Mouse (Mus musculus) MEL (cell line): ENCODE data around the gene Myo1h.

ENCODE experiments used
- BHLHE40 ChIP-seq: IDR thresholded peaks from 2 replicates; pipeline ENCODE4 v1.6.1; 2012; ENCODE audit warnings: low read depth, mild to moderate bottlenecking, inconsistent platforms, low read length, improper control_type of control experiment, borderline replicate concordance
- CTCF ChIP-seq, 3 experiments: IDR thresholded peaks in 2 of 3; conservative IDR thresholded peaks in 1 of 3; 2 replicates each; pipeline ENCODE4 v1.5.1; 2011 to 2012; ENCODE audit warnings: low read length in 3 of 3, low read depth in 2 of 3, mild to moderate bottlenecking in 2 of 3, improper control_type of control experiment in 1 of 3, inconsistent platforms in 1 of 3, mixed read lengths in 1 of 3, moderate library complexity in 1 of 3; ENCODE audit not compliant: control insufficient read depth in 1 of 3, insufficient read depth in 1 of 3, poor library complexity in 1 of 3, severe bottlenecking in 1 of 3
- ETS1 ChIP-seq: IDR thresholded peaks from 2 replicates; pipeline ENCODE4 v1.6.1; 2012; ENCODE audit warnings: low read depth, mild to moderate bottlenecking, inconsistent platforms, low read length, improper control_type of control experiment, moderate library complexity
- MAX ChIP-seq: IDR thresholded peaks from 2 replicates; pipeline ENCODE4 v1.6.1; 2011; ENCODE audit warnings: low read length, improper control_type of control experiment
- POLR2AphosphoS2 ChIP-seq: IDR thresholded peaks from 2 replicates; pipeline ENCODE4 v1.6.1; 2011; ENCODE audit warnings: low read length, improper control_type of control experiment
- SMC3 ChIP-seq: IDR thresholded peaks from 2 replicates; pipeline ENCODE4 v1.6.1; 2011; ENCODE audit warnings: low read depth, low read length, improper control_type of control experiment
- USF1 ChIP-seq: IDR thresholded peaks from 2 replicates; pipeline ENCODE4 v1.6.1; 2014; ENCODE audit warnings: low read depth, mild to moderate bottlenecking, inconsistent platforms, low read length, improper control_type of control experiment, moderate library complexity
- USF2 ChIP-seq, 2 experiments: IDR thresholded peaks; 2 replicates each; pipeline ENCODE4 v1.6.1; 2011 to 2012; ENCODE audit warnings: improper control_type of control experiment in 2 of 2, low read length in 2 of 2, borderline replicate concordance in 1 of 2, inconsistent platforms in 1 of 2, low read depth in 1 of 2, mild to moderate bottlenecking in 1 of 2; ENCODE audit not compliant: insufficient read depth in 1 of 2
- ZC3H11A ChIP-seq: IDR thresholded peaks from 2 replicates; pipeline ENCODE4 v1.6.1; 2012; ENCODE audit warnings: low read depth, mild to moderate bottlenecking, inconsistent platforms, low read length, improper control_type of control experiment

- TF ChIP-seq CTCF (IDR thresholded peaks at IDR 0.05 in 2 of 3, conservative IDR thresholded peaks at IDR 0.05 in 1 of 3; ENCODE audit: control insufficient read depth in 1 of 3, insufficient read depth in 1 of 3, low read depth in 2 of 3, low read length in 3 of 3, poor library complexity in 1 of 3, severe bottlenecking in 1 of 3) = no peak
- no peak for TF ChIP-seq POLR2AphosphoS2
- TF ChIP-seq USF1 = no peak
- TF ChIP-seq BHLHE40 = no peak
- TF ChIP-seq USF2 (IDR thresholded peaks at IDR 0.05; ENCODE audit: borderline replicate concordance in 1 of 2, insufficient read depth in 1 of 2, low read depth in 1 of 2, low read length in 2 of 2) = no peak
- TF ChIP-seq ZC3H11A = no peak
- TF ChIP-seq MAX = no peak
- TF ChIP-seq SMC3 = no peak
- TF ChIP-seq ETS1 = no peak
Observed at GRCm38 (mm10) chr5:114323105-114323790, 34.3 kb downstream of the Myo1h start.
